Mouse (Mus musculus): Measurements from ENCODE around the gene Tagap. TPM values are rescaled to one million over a fixed set of nuclear protein-coding genes. Genes with fewer than 3 reads are reported as not detected.
"Not testable (repeated sequence)": the region's sequence is repeated elsewhere in the genome, so short reads cannot be mapped to it uniquely, and the experiment has no call there.

The Tagap gene
- polyA plus RNA-seq, 1 experiment = 0.51 TPM

GRCm38 (mm10) chr17:7939640-7940039 is 13.8 kb downstream of the Tagap start:
- TF ChIP-seq CEBPB (IDR thresholded peaks at IDR 0.05; ENCODE audit: low read depth) (no peak), CTCF (IDR thresholded peaks at IDR 0.05; ENCODE audit: control insufficient read depth, insufficient read depth, insufficient read length) (peak; percentile 10), MAX (IDR thresholded peaks at IDR 0.05) (peak; percentile 15)
- H3K36me3 ChIP-seq (ENCODE audit: control insufficient read depth, insufficient read depth) = no peaks in the 10 kb centered on the region
- no peaks in the 10 kb centered on the region for H3K79me3 ChIP-seq (ENCODE audit: low read depth)
- no peak overlapping the region for H3K4me3 ChIP-seq (ENCODE audit: insufficient read depth, poor library complexity, severe bottlenecking)
- H3K27me3 ChIP-seq (ENCODE audit: control insufficient read depth, insufficient read depth, insufficient read length) = no peaks in the 10 kb centered on the region
- H3ac ChIP-seq (ENCODE audit: control insufficient read depth, insufficient read length, low read depth) = no peak overlapping the region
- no peaks in the 10 kb centered on the region for H3K79me2 ChIP-seq (ENCODE audit: control insufficient read depth, insufficient read depth)

GRCm38 (mm10) chr17:7945117-7946052 is 19.6 kb downstream of the Tagap start, which contains the start of gene Rsph3a:
TSS of gene Rsph3a (plus strand) at chr17:7945614.
- peak within 1 kb of the TSS; percentile 81 for H3ac ChIP-seq (ENCODE audit: control insufficient read depth, insufficient read length, low read depth)
- not testable (repeated sequence) for H3K27me3 ChIP-seq (ENCODE audit: control insufficient read depth, insufficient read depth, insufficient read length); H3K79me3 ChIP-seq (ENCODE audit: low read depth); H3K79me2 ChIP-seq (ENCODE audit: control insufficient read depth, insufficient read depth); H3K36me3 ChIP-seq (ENCODE audit: control insufficient read depth, insufficient read depth)
- peak within 1 kb of the TSS; percentile 43 for H3K4me3 ChIP-seq (ENCODE audit: insufficient read depth, poor library complexity, severe bottlenecking)

- not testable (repeated sequence) for H3K36me3 ChIP-seq (ENCODE audit: control insufficient read depth, insufficient read depth); H3K27me3 ChIP-seq (ENCODE audit: control insufficient read depth, insufficient read depth, insufficient read length); H3K79me2 ChIP-seq (ENCODE audit: control insufficient read depth, insufficient read depth); H3K79me3 ChIP-seq (ENCODE audit: low read depth)
- Histone ChIP-seq H3ac (ENCODE audit: control insufficient read depth, insufficient read length, low read depth) (peak overlapping the region; percentile 81), H3K4me3 (ENCODE audit: insufficient read depth, poor library complexity, severe bottlenecking) (peak overlapping the region; percentile 43)
Observed at GRCm38 (mm10) chr17:7946053-7946627, 20.3 kb downstream of the Tagap start.

- H3K79me3 ChIP-seq (ENCODE audit: low read depth); H3K36me3 ChIP-seq (ENCODE audit: control insufficient read depth, insufficient read depth); H3K4me3 ChIP-seq (ENCODE audit: insufficient read depth, poor library complexity, severe bottlenecking); H3K79me2 ChIP-seq (ENCODE audit: control insufficient read depth, insufficient read depth); H3K27me3 ChIP-seq (ENCODE audit: control insufficient read depth, insufficient read depth, insufficient read length); H3ac ChIP-seq (ENCODE audit: control insufficient read depth, insufficient read length, low read depth): not testable (repeated sequence)
Observed at GRCm38 (mm10) chr17:7951333-7951732, 25.5 kb downstream of the Tagap start.

- H3K36me3 ChIP-seq (ENCODE audit: control insufficient read depth, insufficient read depth); H3K27me3 ChIP-seq (ENCODE audit: control insufficient read depth, insufficient read depth, insufficient read length); H3K79me2 ChIP-seq (ENCODE audit: control insufficient read depth, insufficient read depth); H3ac ChIP-seq (ENCODE audit: control insufficient read depth, insufficient read length, low read depth); H3K79me3 ChIP-seq (ENCODE audit: low read depth); H3K4me3 ChIP-seq (ENCODE audit: insufficient read depth, poor library complexity, severe bottlenecking): not testable (repeated sequence)
Observed at GRCm38 (mm10) chr17:7957242-7957641, 31.4 kb downstream of the Tagap start.

- not testable (repeated sequence) for H3K4me3 ChIP-seq (ENCODE audit: insufficient read depth, poor library complexity, severe bottlenecking); H3K27me3 ChIP-seq (ENCODE audit: control insufficient read depth, insufficient read depth, insufficient read length); H3ac ChIP-seq (ENCODE audit: control insufficient read depth, insufficient read length, low read depth); H3K79me2 ChIP-seq (ENCODE audit: control insufficient read depth, insufficient read depth); H3K79me3 ChIP-seq (ENCODE audit: low read depth); H3K36me3 ChIP-seq (ENCODE audit: control insufficient read depth, insufficient read depth)
Observed at GRCm38 (mm10) chr17:7963333-7963732, 37.5 kb downstream of the Tagap start.

GRCm38 (mm10) chr17:7964398-7964797 is 38.6 kb downstream of the Tagap start:
- H3K79me3 ChIP-seq (ENCODE audit: low read depth); H3K79me2 ChIP-seq (ENCODE audit: control insufficient read depth, insufficient read depth); H3K4me3 ChIP-seq (ENCODE audit: insufficient read depth, poor library complexity, severe bottlenecking); H3K27me3 ChIP-seq (ENCODE audit: control insufficient read depth, insufficient read depth, insufficient read length); H3K36me3 ChIP-seq (ENCODE audit: control insufficient read depth, insufficient read depth); H3ac ChIP-seq (ENCODE audit: control insufficient read depth, insufficient read length, low read depth): not testable (repeated sequence)

- not testable (repeated sequence) for H3K79me3 ChIP-seq (ENCODE audit: low read depth); H3K4me3 ChIP-seq (ENCODE audit: insufficient read depth, poor library complexity, severe bottlenecking); H3K36me3 ChIP-seq (ENCODE audit: control insufficient read depth, insufficient read depth); H3K79me2 ChIP-seq (ENCODE audit: control insufficient read depth, insufficient read depth); H3K27me3 ChIP-seq (ENCODE audit: control insufficient read depth, insufficient read depth, insufficient read length); H3ac ChIP-seq (ENCODE audit: control insufficient read depth, insufficient read length, low read depth)
Observed at GRCm38 (mm10) chr17:7968490-7968889, 42.7 kb downstream of the Tagap start.

GRCm38 (mm10) chr17:7969782-7970181 is 44.0 kb downstream of the Tagap start:
- H3ac ChIP-seq (ENCODE audit: control insufficient read depth, insufficient read length, low read depth); H3K79me3 ChIP-seq (ENCODE audit: low read depth): not testable (repeated sequence)

GRCm38 (mm10) chr17:7983484-7983883 is 57.7 kb downstream of the Tagap start:
- H3K4me3 ChIP-seq (ENCODE audit: insufficient read depth, poor library complexity, severe bottlenecking); H3K79me2 ChIP-seq (ENCODE audit: control insufficient read depth, insufficient read depth); H3K36me3 ChIP-seq (ENCODE audit: control insufficient read depth, insufficient read depth); H3ac ChIP-seq (ENCODE audit: control insufficient read depth, insufficient read length, low read depth); H3K27me3 ChIP-seq (ENCODE audit: control insufficient read depth, insufficient read depth, insufficient read length); H3K79me3 ChIP-seq (ENCODE audit: low read depth): not testable (repeated sequence)

More at GRCm38 (mm10) chr17:7969782-7970181, 44.0 kb downstream of the Tagap start:
- H3K79me2 ChIP-seq (ENCODE audit: control insufficient read depth, insufficient read depth); H3K27me3 ChIP-seq (ENCODE audit: control insufficient read depth, insufficient read depth, insufficient read length); H3K36me3 ChIP-seq (ENCODE audit: control insufficient read depth, insufficient read depth); H3K4me3 ChIP-seq (ENCODE audit: insufficient read depth, poor library complexity, severe bottlenecking): not testable (repeated sequence)

Measured in C2C12 (cell line).